Mouse (Mus musculus) kidney, postnatal 36 days (tissue): ENCODE results near the gene Herc6.
A peak's percentile ranks its signal among the peaks of the same experiment; 100 is the strongest.
"Not testable (repeated sequence)": the region's sequence is repeated elsewhere in the genome, so short reads cannot be mapped to it uniquely, and the experiment has no call there.

Experiments used
- DNase-seq, 2 experiments: peaks; one replicate each; pipeline ENCODE4 v3.0.0; 2021 to 2022; ENCODE audit warnings: mixed read lengths in 2 of 2

The Herc6 gene

GRCm38 (mm10) chr6:57580881-57581548, at the start of gene Herc6:
Gene Herc6, plus strand, starts transcription at chr6:57581000.
- peak; percentile 83 to 84 for DNase-seq

GRCm38 (mm10) chr6:57531011-57531410, 49.8 kb upstream of the Herc6 start:
- no peak for DNase-seq

- DNase-seq: no peak
These were observed 49.4 kb upstream of the Herc6 start for GRCm38 (mm10) chr6:57531441-57531840.

- DNase-seq: no peak
These were observed 48.8 kb upstream of the Herc6 start for GRCm38 (mm10) chr6:57532022-57532421.

GRCm38 (mm10) chr6:57533410-57533809, 47.4 kb upstream of the Herc6 start:
- no peak for DNase-seq

GRCm38 (mm10) chr6:57534231-57534610, 46.6 kb upstream of the Herc6 start:
- DNase-seq: peak; percentile 18 to 58

GRCm38 (mm10) chr6:57534611-57535286, 46.1 kb upstream of the Herc6 start:
- peak; percentile 15 to 55 for DNase-seq

- DNase-seq: peak; percentile 99 to 100
These were observed 45.3 kb upstream of the Herc6 start, which contains the start of gene Ppm1k for GRCm38 (mm10) chr6:57535386-57535936. Gene Ppm1k, minus strand, starts transcription at chr6:57535468.

- DNase-seq: peak; percentile 13 to 27
These were observed 44.7 kb upstream of the Herc6 start for GRCm38 (mm10) chr6:57535971-57536669.

GRCm38 (mm10) chr6:57537887-57538286, 42.9 kb upstream of the Herc6 start:
- no peak for DNase-seq

- no peak for DNase-seq
These were observed 39.8 kb upstream of the Herc6 start for GRCm38 (mm10) chr6:57540950-57541498.

- DNase-seq: no peak
These were observed 39.0 kb upstream of the Herc6 start for GRCm38 (mm10) chr6:57541737-57542335.

- not testable (repeated sequence) for DNase-seq
These were observed 37.2 kb upstream of the Herc6 start for GRCm38 (mm10) chr6:57543591-57543990.

- peak in 1 of 2 experiments; percentile 44 for DNase-seq
These were observed 35.9 kb upstream of the Herc6 start for GRCm38 (mm10) chr6:57544866-57545265.

- DNase-seq: no peak
These were observed 29.5 kb upstream of the Herc6 start for GRCm38 (mm10) chr6:57551211-57551796.

GRCm38 (mm10) chr6:57557796-57558317, 22.9 kb upstream of the Herc6 start:
- no peak for DNase-seq

GRCm38 (mm10) chr6:57563454-57563853, 17.3 kb upstream of the Herc6 start:
- DNase-seq: no peak

- DNase-seq: no peak
These were observed 15.3 kb upstream of the Herc6 start for GRCm38 (mm10) chr6:57565452-57565851.

GRCm38 (mm10) chr6:57567630-57568029, 13.2 kb upstream of the Herc6 start:
- no peak for DNase-seq

- peak; percentile 58 to 64 for DNase-seq
These were observed 10.4 kb upstream of the Herc6 start for GRCm38 (mm10) chr6:57570170-57570974.

- no peak for DNase-seq
These were observed 9.2 kb upstream of the Herc6 start for GRCm38 (mm10) chr6:57571587-57571986.
